Mouse (Mus musculus): ENCODE measurements at regions not wholly inside any gene's neighbourhood (a gene's known extent, or its start where the extent isn't known, plus 50 kb on each side); places are given as distances from the start of the nearest gene placed in this dataset.

DNA sequence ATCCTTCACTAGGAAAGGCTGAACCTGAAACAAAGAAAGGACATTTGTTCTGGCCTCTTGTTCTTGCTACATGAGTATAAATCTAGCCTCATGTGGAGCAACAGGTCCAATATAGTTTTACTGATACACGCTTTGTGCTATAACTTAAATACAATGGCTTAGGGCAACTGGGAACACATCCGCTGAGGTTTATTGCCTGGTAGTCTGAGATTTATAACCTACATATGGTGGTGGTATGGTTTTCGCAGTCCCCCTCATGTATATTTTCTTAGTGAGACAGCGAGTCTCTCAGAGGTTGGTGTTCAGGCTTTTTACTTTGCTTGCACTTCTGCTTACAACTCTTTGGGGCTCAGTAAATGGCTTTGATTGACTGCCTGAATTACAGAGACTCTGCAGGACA lies 613.6 kb upstream of the Pkn2 start:
- no peak for DNase-seq (ENCODE audit: low spot score in 2 of 2)

DNA sequence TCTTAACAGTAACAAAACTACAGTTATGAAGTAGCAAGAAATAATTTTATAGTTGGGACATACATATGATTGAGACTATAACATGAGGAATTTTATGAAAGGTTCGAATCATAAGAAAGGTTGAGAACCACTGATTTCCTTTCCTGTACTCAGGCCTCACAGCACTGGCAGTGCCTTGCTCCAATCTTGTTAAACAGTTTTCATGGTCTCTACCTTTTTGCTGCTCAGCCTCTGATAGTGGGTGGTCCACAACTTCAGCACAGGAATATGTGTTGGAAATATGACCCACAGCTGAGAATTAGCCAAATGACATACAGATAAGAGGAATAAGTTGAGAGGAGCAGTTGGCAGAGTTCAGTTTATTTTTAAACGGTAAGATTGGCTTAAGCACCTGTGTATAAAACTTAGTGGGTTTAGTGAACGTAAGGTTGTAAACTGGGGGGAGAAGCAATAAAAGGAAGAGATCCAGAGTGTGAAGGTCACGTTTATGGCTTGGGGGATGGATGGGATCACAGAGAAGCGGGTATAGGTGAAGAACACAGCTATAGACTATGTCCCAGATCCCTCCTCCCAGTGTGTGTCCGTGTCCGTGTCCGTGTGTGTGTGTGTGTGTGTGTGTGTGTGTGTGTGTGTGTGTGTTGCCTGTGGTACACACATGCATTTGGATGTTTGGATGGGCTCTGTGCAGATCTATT lies 596.3 kb upstream of the Pkn2 start:
- no peak for DNase-seq (ENCODE audit: low spot score in 2 of 2)

DNA sequence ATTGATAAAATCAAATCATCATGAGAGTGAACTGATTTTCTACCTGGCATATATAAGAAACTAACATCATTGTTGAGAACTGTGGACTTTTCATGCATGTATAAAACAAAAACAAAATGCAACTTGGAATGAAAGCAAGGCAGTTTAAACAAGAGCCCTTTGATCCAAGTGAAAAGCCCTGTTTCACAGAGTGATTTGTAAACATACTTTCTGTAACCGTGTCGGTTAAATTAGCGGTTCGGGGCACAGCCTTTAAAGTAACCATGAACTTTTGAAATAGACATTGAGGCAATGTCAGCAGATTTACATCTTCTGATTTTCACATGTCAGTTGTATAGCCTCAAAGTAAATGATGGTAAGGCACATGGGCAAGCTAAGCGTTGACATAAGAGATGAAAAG lies 593.7 kb upstream of the Pkn2 start:
- no peak for DNase-seq (ENCODE audit: low spot score in 2 of 2)

DNA sequence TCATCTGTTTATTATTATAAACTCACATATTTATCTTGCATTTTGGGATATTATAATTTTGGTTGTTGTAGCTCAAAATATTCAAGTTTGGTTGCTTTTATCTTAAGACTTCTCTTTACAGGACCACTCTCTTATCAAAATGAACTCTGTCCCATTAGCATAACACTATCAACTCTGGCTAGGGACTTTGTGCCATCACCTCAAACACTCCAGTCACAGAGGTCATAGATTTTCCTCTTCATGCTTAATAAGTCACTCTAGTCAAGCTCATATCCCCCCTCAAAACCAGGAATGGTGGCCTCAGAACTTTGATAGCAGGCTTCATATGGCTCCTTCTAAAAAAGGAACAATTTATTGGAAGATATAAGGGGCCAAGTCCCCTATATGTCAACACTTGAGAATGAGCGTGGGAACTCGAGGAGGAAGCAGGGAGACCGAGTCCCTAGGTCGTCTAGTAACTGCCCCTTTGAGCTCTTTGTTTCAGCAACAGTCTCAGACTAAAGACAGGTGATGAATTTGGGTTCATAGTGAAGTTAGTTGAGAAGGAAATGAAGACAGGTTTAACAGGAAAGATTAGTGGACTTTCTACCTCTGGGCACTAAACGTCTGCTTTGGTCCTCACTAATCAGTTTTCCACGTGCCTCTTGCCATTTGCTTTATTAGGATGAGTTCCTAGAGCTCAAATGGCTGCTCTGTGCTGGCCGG lies 565.4 kb upstream of the Pkn2 start:
- DNase-seq (ENCODE audit: low spot score in 2 of 2): no peak

DNA sequence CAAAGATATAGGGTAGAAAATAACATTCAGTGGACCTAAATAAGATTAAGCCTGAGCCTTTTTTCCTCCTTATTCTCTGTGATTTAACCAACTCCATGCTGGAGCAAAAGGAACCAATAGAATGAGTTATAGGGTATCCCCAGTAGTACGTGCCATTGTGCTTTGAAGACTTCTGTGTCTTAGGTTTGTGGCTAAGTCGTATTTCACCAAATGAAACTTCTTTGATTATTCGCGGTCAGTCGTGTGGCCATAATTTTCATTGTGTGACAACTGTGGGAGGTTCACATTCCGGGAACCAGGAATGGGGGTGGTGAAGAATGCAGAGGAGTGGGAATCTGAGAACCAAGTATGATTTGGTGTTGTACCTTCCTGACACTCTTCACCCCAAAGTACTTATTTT lies 535.6 kb upstream of the Pkn2 start:
- no peak for DNase-seq (ENCODE audit: low spot score in 2 of 2)

DNA sequence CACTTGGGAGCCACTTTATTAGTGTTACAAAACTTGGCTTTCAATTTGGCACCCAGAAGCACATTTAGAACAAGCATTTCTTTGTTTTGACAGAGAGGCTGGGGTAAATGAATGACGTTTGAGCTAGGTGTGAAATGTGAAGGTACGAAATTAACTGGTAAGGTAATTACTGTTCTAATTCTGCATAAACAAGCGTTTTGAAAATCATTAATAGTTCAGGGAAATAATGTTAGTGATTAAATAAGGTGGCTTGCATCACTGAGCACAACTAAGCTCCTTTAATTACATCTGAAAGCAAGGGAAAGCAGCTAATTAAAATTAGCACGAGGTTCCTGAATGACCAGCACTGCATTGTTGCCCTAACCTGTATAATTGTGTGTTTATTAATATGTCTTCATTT lies 529.9 kb upstream of the Pkn2 start:
- no peak for DNase-seq (ENCODE audit: low spot score in 2 of 2)

DNA sequence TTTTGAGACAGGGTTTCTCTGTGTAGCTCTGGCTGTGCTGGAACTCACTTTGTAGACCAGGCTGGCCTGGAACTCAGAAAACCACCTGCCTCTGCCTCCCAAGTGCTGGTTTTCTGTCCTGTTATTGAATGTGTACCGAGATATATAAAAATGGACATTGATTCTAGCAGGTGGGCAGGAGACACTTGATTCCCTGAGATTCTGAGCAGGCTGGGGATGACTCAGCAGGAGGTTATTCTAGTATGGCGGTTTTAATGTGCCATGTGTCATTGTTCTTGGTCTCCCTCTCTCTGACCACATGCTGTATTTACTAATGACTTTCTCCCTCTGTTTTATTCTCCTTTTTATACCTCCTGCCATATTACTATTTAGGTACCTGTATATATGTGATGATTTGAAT lies 517.2 kb upstream of the Pkn2 start:
- no peak for DNase-seq (ENCODE audit: low spot score in 2 of 2)

DNA sequence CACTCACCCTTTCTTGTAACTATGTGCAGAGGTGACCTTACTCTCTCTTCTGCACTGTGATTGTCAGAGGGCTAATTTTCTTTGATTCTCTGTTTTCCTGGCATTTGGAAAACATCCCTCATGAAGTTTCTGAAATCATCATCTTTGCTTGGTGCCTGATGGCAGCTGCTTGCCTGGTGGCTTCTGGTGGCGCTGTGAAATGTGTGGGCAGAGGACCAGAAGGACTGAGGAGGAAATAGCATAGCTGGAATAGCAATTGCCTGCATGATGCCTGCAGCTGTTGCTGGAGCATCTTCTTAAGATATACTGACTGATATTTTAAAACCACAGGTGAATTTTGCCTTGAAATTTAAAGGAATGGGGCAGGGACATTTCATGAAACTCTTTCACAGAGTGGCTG lies 502.6 kb upstream of the Pkn2 start:
- DNase-seq (ENCODE audit: low spot score in 2 of 2): no peak

DNA sequence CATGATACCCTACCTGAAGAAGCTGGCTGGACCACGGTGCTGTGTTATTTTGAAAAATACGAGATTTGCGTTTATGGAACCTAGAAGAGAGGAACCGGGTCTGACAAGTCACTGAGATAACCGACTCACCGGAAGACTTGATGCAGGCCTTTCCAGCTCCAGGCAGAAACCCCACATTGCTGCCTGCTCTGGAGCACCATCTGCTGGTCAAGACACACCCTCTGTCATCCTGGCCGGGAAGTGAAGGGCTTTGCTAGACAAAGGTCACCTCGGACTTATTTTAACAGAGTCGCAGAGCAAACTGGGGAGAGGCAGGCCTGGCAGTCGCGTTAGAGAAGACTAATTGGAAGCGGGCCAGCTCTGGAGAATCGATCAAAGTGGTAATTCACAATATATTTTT lies 497.4 kb upstream of the Pkn2 start:
- peak; percentile 37 to 66 for DNase-seq (ENCODE audit: low spot score in 2 of 2)

DNA sequence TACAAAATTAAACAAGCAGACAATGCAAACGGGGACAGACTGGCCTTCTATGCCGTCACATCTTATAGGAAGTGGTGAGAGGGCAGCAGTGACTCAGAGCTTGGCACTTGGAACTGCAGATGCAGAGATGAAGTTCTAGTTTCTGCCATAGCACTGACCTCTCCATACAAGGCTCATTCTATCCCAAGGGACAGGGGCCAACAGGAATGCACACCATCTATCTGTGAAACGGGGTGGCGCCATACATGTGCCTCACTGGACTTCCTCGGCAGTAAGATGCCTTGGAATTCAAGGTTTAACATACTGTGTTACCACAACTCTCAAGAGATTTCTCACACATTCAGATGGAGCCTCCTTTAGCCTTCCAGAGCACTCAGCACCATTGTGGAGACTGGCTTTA lies 495.6 kb upstream of the Pkn2 start:
- DNase-seq (ENCODE audit: low spot score in 2 of 2): no peak

DNA sequence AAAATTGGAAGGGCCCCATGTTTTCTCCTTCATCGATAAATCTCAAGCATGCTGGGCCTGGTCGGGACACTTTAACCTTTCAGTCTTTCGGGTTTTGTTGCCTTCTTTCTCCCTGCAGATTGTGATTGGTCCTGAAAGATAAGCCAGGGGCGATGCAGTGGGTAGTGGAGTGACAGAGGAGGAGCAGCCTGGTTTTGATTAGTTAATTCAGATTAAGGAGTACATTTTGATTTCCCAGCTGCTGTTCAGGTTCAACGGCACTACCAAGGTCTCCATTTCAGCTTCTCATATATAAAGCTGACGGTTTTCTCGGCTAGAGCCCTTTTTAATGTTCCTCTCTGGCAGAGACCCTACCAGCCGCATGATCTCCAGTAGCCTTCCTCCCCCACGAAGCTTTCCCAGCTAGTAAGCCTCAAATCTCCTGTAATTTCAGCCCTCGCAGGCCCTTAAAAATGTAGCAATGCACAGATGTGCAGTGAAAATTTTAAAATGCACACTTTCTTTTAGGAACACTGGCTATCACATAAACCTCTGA lies 493.8 kb upstream of the Pkn2 start:
- DNase-seq (ENCODE audit: low spot score in 2 of 2): no peak

DNA sequence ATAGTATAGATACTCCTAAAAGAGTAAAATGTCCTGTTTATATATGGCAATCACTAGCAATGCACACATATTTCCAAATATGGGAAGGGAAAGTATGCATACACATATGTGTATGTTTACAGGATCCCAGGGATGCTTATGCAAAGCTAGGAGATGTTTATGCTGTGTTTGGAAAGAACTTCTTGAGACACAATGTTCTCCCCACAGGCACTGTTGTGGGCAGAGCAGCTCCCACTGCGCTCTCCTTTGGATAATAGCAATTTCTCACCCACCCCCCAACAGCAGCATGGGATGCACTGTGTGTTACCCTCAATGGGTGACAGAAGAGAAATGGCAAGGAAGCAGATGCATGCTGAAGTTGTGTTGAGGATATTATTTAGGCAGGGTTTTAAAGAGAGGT lies 491.7 kb upstream of the Pkn2 start:
- DNase-seq (ENCODE audit: low spot score in 2 of 2): no peak

DNA sequence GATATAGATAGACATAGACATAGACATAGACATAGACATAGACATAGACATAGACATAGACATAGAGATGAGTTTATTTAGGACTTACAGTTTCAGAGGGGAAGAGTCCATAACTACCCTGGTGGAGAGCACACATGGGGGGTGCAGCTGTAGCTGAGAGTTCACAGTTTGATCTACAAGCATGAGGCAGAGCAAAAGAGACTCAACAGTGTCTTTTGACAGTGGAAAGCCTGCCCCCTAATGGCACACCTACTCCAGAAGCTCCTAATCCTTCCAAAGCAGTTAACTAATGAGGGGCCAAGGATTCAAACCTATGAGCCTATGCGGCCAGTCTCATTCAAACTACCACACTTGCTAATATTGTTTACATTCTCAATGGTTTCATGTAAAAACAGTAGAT lies 487.2 kb upstream of the Pkn2 start:
- no peak for DNase-seq (ENCODE audit: low spot score in 2 of 2)

DNA sequence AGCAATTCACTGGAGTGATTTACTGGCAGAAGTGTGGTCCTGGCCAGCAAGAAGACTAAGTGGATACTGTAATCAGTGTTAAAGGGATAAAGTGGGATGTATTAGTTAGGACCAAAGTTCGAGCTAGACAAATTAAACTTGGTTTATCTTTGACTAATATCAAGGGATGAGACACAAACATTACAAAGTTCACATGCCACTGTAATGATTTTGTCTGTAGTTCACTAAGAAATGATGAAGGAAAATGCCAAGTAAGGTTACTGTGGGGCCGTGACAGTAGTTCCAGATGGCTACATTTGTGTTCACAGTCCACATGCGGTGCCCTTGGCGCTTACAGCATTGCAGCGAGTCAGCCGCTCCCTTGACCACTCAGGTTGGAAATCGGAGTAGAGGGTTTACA lies 458.2 kb upstream of the Pkn2 start:
- no peak for DNase-seq (ENCODE audit: low spot score in 2 of 2)

DNA sequence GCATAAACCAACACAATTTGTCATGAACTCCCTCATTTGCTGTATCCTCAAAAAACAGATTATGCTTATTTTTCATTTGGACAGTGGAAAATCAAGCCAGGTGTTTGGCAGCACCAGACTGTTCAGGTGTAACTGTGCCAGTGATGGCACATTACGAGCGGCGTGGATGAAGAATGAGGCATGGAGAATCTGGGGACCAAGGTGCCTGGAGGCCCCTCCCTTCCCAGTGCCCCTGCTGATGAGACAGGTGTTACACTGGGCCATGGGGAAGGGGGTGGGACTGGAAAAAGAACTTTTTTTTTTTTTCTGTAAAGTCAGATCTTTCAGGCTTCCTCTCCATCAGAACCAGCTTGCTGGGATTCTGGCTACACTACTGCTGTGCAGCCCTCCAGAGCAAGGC lies 451.5 kb upstream of the Pkn2 start:
- no peak for DNase-seq (ENCODE audit: low spot score in 2 of 2)

DNA sequence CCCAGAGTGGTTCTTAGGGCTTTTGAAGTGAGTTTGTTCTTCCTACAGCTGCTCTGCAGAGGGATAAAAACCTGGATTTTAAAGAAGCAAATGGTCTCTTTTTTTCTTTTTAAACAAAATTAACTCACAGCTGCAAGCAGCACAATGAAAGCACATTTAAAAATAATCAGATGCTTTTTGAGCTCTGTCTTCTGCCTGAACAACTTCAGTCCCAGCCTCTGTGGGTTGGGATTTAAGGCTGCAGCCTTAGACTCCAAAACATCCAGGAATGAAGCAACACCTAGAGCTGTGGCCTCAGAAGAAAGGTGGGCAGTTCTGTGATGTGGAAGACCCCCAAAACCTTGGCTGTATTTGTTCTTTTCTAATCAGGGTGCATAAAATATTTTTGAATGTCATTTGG lies 446.7 kb upstream of the Pkn2 start:
- DNase-seq (ENCODE audit: low spot score in 2 of 2): no peak

DNA sequence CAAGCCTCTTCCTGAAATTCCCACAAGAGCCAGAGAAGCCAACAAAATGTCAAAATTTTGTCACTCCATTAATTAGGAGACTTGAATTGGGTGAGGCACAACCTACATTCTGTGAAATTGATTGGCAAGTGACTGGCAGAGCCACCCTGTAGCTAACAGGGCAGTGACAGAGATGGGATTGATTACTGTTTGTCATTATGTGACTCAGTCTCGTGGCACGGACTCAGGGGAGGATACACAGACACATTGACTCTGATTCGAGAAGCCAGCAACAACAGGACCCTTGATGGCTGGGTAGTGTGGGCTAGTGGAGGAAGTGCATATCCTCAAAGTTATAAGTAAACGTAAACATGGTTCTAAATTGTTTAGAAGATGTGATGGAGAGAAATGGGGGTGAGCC lies 445.8 kb upstream of the Pkn2 start:
- no peak for DNase-seq (ENCODE audit: low spot score in 2 of 2)

DNA sequence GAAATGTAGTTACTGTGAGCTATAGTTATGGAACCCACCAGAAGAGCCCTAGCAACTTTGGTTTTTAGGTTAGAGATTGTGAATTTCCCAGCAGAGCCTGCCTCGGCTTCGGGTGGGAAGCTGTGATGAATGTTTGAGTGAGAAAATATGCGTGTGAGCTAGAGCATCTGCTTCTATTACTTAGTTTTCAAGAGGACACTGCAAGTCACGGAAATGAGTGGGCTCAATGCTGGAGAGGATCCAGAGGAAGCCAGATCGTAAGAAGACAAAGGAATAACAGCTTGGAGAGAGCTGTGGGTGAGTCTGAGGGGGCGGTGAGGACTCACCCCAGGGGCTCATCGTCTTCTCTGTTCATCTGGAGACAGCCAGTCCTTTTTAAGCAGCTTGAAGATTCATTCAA lies 434.7 kb upstream of the Pkn2 start:
- DNase-seq (ENCODE audit: low spot score in 2 of 2): peak in 1 of 2 experiments; percentile 11

DNA sequence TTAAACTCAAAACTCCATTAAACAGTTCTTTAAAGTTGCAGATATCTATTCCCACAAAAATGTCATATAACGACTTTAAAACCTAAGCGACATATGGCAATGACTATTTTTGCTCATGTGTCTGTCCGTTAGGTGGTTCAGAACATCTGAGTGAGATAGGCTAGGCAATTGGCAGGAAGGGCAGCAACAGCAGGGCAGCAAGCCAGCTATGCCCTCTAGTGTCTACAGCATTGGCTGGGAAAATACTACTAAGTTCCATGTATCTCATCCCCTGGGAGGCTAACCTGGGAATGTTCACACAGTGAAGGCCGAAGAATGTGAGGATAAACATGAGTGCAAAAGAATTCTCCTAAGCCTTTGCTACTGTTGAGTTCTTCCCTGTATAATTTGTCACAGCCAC lies 410.0 kb upstream of the Pkn2 start:
- no peak for DNase-seq (ENCODE audit: low spot score in 2 of 2)

DNA sequence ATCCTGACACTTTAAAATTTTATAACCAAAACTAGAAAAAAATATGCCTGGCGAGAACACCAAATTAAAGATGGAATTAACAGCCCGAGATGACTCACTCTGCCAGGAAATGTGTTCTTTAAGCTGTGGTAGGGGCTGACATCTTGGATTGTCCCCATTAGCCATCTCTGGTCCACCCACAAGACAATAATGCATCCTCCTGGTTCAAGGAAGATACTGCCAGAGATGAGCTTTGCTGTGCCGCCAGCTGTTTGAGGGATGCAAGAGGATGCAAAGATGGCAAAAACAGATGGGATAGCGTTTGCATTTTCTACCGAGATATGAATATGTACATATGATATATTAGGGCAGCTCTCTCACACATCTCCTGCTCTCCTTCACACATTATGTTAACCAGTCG lies 382.3 kb upstream of the Pkn2 start:
- no peak for DNase-seq (ENCODE audit: low spot score in 2 of 2)

DNA sequence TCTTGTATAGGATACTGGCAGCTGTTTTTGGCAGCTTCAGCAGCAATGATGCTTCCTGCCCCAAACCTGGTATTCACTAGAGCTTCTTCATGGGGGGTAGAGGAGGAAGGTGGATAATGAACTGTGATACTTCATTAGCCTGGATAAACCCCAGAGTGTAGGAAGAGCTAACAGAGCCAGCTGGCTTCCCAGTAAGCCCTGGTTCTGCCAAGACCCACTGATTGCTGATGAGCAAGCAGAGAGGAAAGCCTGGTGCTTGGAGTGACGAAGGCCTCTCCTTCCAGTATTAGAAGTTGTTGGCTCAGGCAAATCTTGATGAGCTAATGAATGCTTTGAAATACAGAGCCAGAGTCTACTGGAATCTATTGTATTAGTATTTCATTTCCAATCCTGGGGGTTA lies 370.8 kb upstream of the Pkn2 start:
- DNase-seq (ENCODE audit: low spot score in 2 of 2): no peak

DNA sequence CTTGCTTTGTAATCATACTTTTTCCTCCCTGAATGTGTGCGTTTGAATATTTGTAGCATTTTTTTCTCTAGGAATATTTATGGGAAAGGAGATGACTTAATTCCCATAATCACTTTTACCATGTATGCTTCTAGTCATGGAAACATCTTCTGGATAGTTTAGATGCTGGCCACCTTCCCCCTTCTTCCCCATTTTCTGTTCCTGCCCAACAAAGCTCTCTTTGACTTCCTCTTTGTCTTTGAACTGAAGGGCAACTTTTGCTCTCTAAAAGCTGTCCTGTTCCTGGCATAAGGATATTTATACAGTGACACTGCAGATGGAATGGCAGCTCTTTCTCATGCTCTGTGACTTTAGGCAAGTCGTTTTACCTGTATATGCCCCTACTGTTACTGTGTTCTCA lies 370.2 kb upstream of the Pkn2 start:
- DNase-seq (ENCODE audit: low spot score in 2 of 2): no peak

DNA sequence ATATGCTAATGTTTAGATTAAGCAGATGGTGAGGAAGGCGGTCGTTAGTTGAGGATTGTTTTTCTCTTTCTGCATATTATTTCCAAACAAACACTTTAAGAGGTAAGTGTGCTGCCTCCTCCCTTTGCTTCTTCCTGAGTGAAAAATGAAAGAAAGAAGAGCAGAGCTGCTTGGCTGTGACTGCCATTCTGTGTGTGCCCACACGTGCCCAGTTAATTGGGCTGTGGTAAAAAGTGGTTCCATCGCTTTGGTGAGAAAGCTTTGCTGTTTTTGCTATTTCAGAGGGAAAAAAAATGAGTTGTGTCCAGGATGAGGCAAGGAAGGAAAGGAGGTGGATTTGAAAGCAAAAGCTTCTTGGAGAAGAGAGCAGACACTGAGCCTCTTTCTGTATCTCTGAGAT lies 360.9 kb upstream of the Pkn2 start:
- DNase-seq (ENCODE audit: low spot score in 2 of 2): no peak
